Mouse (Mus musculus) liver, embryonic 12.5 days (tissue): ENCODE measurements around the gene Olfr165. TPM values are rescaled to one million over a fixed set of nuclear protein-coding genes. Genes with fewer than 3 reads are reported as not detected.
"Not testable (repeated sequence)": the region's sequence is repeated elsewhere in the genome, so short reads cannot be mapped to it uniquely, and the experiment has no call there.

Source experiments
- ATAC-seq: fragments of 200-750 bp; cut with Nextera tagmentation; 2 replicates; pipeline ENCODE4 v1.8.0; 2017; ENCODE audit warnings: moderate number of reproducible peaks, mild to moderate bottlenecking, moderate library complexity
- H3K27ac ChIP-seq: fragments of 300-500 bp; sonication (generic); 2 replicates; pipeline ENCODE4 v1.5.1; 2016; ENCODE audit warnings: mild to moderate bottlenecking
- H3K27me3 ChIP-seq: fragments of 300-500 bp; sonication (generic); replicated peaks from 2 replicates; pipeline ENCODE4 v1.6.1; 2016; ENCODE audit warnings: mild to moderate bottlenecking, moderate library complexity
- H3K36me3 ChIP-seq: fragments of 300-500 bp; sonication (generic); 2 replicates; pipeline ENCODE4 v1.6.1; 2016; ENCODE audit warnings: mild to moderate bottlenecking, moderate library complexity
- H3K4me1 ChIP-seq: fragments of 300-500 bp; sonication (generic); 2 replicates; pipeline ENCODE4 v1.6.1; 2016
- H3K4me2 ChIP-seq: fragments of 300-500 bp; sonication (generic); 2 replicates; pipeline ENCODE4 v1.6.1; 2016; ENCODE audit warnings: mild to moderate bottlenecking, moderate library complexity
- H3K4me3 ChIP-seq: fragments of 300-500 bp; sonication (generic); 2 replicates; pipeline ENCODE4 v1.5.1; 2016; ENCODE audit warnings: mild to moderate bottlenecking, moderate library complexity
- H3K9ac ChIP-seq: fragments of 300-500 bp; sonication (generic); 2 replicates; pipeline ENCODE4 v1.6.1; 2016; ENCODE audit warnings: mild to moderate bottlenecking, moderate library complexity
- H3K9me3 ChIP-seq: fragments of 300-500 bp; sonication (generic); replicated peaks from 2 replicates; pipeline ENCODE4 v1.6.1; 2016; ENCODE audit warnings: mild to moderate bottlenecking, moderate library complexity
- WGBS: fragments of 180-500 bp; shearing (Covaris S2); methylation state at CpG from one replicate; pipeline ENCODE4 v1.1.7; 2016; ENCODE audit not compliant: insufficient replicate concordance; 5-methylcytosine and 5-hydroxymethylcytosine counted together
- polyA plus RNA-seq: library from polyadenylated mRNA; unstranded; fragments of >200 nt; fragmentation: Nextera tagmentation; extraction: Ambion mirVana; gene quantifications from 2 replicates; pipeline ENCODE4 v1.2.1, GENCODE M21; 2016

Olfr165 gene
- polyA plus RNA-seq: not detected in 2 replicates

DNA sequence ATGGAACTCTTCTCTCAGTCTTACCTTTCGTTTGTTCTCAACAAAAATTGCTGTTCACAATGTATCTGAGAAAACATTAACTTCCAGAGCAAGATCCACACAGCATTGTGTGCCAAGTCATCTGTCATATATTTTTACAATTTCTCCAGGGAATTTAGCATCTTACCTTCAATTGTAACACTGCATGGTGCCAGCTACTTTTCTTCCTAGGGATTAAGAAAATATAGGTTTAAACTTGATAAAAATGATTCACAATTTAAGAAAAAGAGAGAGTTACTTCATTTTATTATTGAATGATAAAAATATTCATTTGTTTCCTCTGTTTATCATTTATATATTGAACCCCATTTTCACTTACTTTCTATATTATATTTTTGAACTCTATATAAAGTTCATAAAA lies at the start of gene Olfr165:
TSS of gene Olfr165 (minus strand) at position 101 of the 400 bp plus-strand sequence.
- 38% methylated on average over 1 of the region's 1 CpGs for WGBS
- ATAC-seq: no peak
- no peaks in the 10 kb centered on the region for H3K9me3 ChIP-seq

GRCm38 (mm10) chr16:19464365-19464764 lies 41.4 kb upstream of the Olfr165 start:
- no peaks in the 10 kb centered on the region for H3K27me3 ChIP-seq
- no peak overlapping the region for H3K9ac ChIP-seq
- no peaks in the 10 kb centered on the region for H3K9me3 ChIP-seq
- H3K4me1 ChIP-seq: no peaks in the 10 kb centered on the region
- H3K4me3 ChIP-seq: no peak overlapping the region
- no peak overlapping the region for H3K4me2 ChIP-seq
- WGBS: 73% methylated on average over 1 of the region's 1 CpGs
- ATAC-seq: no peak
- no peaks in the 10 kb centered on the region for H3K36me3 ChIP-seq
- H3K27ac ChIP-seq: no peak overlapping the region

More for the DNA sequence above, at the start of gene Olfr165:
- H3K27me3 ChIP-seq: no peaks in the 10 kb centered on the region
- no peaks in the 10 kb centered on the region for H3K36me3 ChIP-seq
- H3K9ac ChIP-seq: no peak within 1 kb of the TSS
- no peak within 1 kb of the TSS for H3K27ac ChIP-seq
- no peaks in the 10 kb centered on the region for H3K4me1 ChIP-seq
- H3K4me2 ChIP-seq: no peak within 1 kb of the TSS
- H3K4me3 ChIP-seq: no peak within 1 kb of the TSS

- H3K4me1 ChIP-seq, H3K4me3 ChIP-seq, H3K36me3 ChIP-seq, H3K4me2 ChIP-seq, H3K9ac ChIP-seq, H3K27me3 ChIP-seq, H3K9me3 ChIP-seq, ATAC-seq, H3K27ac ChIP-seq: not testable (repeated sequence)
- WGBS: 55% methylated on average over 4 of the region's 4 CpGs
Measured at GRCm38 (mm10) chr16:19458741-19459140, 35.8 kb upstream of the Olfr165 start.

GRCm38 (mm10) chr16:19387984-19388383 lies 35.0 kb downstream of the Olfr165 start:
- Histone ChIP-seq H3K27me3 (no peaks in the 10 kb centered on the region), H3K4me2 (no peak overlapping the region), H3K36me3 (no peaks in the 10 kb centered on the region), H3K27ac (no peak overlapping the region), H3K9ac (no peak overlapping the region), H3K4me1 (no peaks in the 10 kb centered on the region), H3K9me3 (no peaks in the 10 kb centered on the region), H3K4me3 (no peak overlapping the region)
- 49% methylated on average over 3 of the region's 3 CpGs for WGBS
- no peak for ATAC-seq

Other genes starting within 250 kb of the Olfr165 start
- gene Olfr164, start 109.1 kb downstream of the Olfr165 start, polyA plus RNA-seq: not detected in 2 replicates
- gene Olfr166, start 60.6 kb upstream of the Olfr165 start, polyA plus RNA-seq: not detected in 2 replicates
- gene Olfr167, start 99.1 kb upstream of the Olfr165 start, polyA plus RNA-seq: not detected in 2 replicates
- gene Olfr168, start 112.4 kb upstream of the Olfr165 start, polyA plus RNA-seq: not detected in 2 replicates
- gene Olfr169, start 148.7 kb upstream of the Olfr165 start, polyA plus RNA-seq: not detected in 2 replicates
- gene Olfr170, start 188.7 kb upstream of the Olfr165 start, polyA plus RNA-seq: not detected in 2 replicates
- gene Olfr171, start 206.8 kb upstream of the Olfr165 start, polyA plus RNA-seq: not detected in 2 replicates